ENCODE assay signal across 8 mouse cellular contexts in the genomic region with DNA sequence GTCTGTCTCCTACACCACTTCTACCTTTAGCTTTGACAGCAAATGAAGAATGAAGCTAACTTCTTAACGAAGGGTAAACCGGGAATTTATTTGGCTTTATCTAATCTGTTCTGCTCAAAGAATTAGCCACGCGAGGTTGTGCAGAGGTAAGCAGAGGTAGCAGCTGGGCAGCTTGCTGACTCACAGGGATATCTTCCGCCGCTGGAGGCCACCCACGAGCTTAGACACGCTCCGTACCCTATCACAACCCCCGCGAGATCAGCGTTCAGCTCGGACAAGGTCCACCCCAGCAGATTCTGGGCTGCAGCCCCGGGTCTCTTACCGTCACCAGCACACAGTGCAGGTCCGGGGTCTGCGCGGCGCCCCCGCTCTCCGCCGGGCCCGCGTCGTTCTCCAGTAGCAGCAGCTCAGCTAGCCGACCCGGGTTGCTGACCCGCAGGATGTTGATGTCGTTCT. TPM values are rescaled to one million over a fixed set of nuclear protein-coding genes. Genes with fewer than 3 reads are reported as not detected.
DNase-seq lines count a peak whose midpoint lies in the region.

No protein-coding gene starts in this region.

- no peaks in the 10 kb centered on the region for H3K9me3 ChIP-seq in megakaryocyte, embryonic 14.5 days

- H3K4me3 ChIP-seq in megakaryocyte, embryonic 14.5 days (replicated peaks): peak overlapping the region; percentile 93

- no peaks in the 10 kb centered on the region for H3K27me3 ChIP-seq in megakaryocyte, embryonic 14.5 days (replicated peaks)

- peaks cover 41% of the 10 kb centered on the region for H3K4me1 ChIP-seq in megakaryocyte, embryonic 14.5 days

- peaks cover 34% of the 10 kb centered on the region for H3K36me3 ChIP-seq in megakaryocyte, embryonic 14.5 days (replicated peaks; ENCODE audit: low read length)

- peak; percentile 89 to 97 for DNase-seq in adrenal gland, adult (ENCODE audit: inconsistent age in 2 of 2, low spot score in 1 of 2)
- DNase-seq in embryo, embryonic 10 days (ENCODE audit: low spot score): peak; percentile 89
- peak; percentile 84 for DNase-seq in gastrocnemius, postnatal 10 days
- peak; percentile 81 for DNase-seq in induced T-regulatory cell, adult 2 months (ENCODE audit: low read depth)
- peak; percentile 19 to 80 for DNase-seq in left cerebral cortex, adult 9 months (ENCODE audit: low spot score in 2 of 2)
- peak; percentile 72 to 81 for DNase-seq in right cerebral cortex, adult 2 months (ENCODE audit: low spot score in 2 of 2)
- DNase-seq in urinary bladder, postnatal 10 days (ENCODE audit: low spot score): peak; percentile 47

RNA-seq across cellular contexts. Expression of a gene that starts 0.9 kb away (rescaled TPM):
- 10 to 100 TPM; 43.1 to 82.0 TPM for total RNA-seq in gastrocnemius, postnatal 10 days (2021)
- 88.5 and 148 TPM in 2 replicates for polyA plus RNA-seq in megakaryocyte, embryonic 14.5 days (2012; ENCODE audit: insufficient read depth, low replicate concordance)

Comparison
In these comparisons a context has a peak if more than half of its experiments do, and no peak if none do; other contexts are left out.
1. Peak in every context shown above with its lines: DNase-seq and H3K4me3 ChIP-seq.